Mouse (Mus musculus): Measurements from ENCODE around the gene Cradd. TPM values are rescaled to one million over a fixed set of nuclear protein-coding genes. Genes with fewer than 3 reads are reported as not detected.

Gene Cradd
- total and polyA plus RNA-seq, 3 experiments = 1.9 to 9.0 TPM; not detected in 1

- Histone ChIP-seq H3K4me1 (ENCODE audit: control insufficient read depth in 1 of 2, insufficient read depth in 2 of 2, low read length in 2 of 2) (peaks cover 4 to 7% of the 10 kb centered on the region in 2 experiments; a peak in 3 of 4 replicates), H3K27ac (ENCODE audit: control insufficient read depth, low read depth, low read length) (no peak overlapping the region), H3K27me3 (ENCODE audit: control insufficient read depth in 1 of 2, insufficient read depth in 2 of 2, low read length in 2 of 2) (no peaks in the 10 kb centered on the region), H3K36me3 (ENCODE audit: control insufficient read depth in 1 of 2, insufficient read depth in 2 of 2, low read length in 2 of 2) (peaks cover 0 to 7% of the 10 kb centered on the region in 2 experiments; a peak in 1 of 4 replicates), H3K79me2 (ENCODE audit: control insufficient read depth, insufficient read depth, low read length, poor library complexity) (no peaks in the 10 kb centered on the region), H3K9me3 (replicated peaks; ENCODE audit: insufficient read depth, low read length) (no peaks in the 10 kb centered on the region), H3K9ac (ENCODE audit: control insufficient read depth, low read depth, low read length, poor library complexity, severe bottlenecking) (no peak overlapping the region), H3K4me3 (ENCODE audit: control insufficient read depth in 1 of 2, insufficient read depth in 1 of 2, low read depth in 2 of 2, low read length in 2 of 2) (no peak overlapping the region)
- DNase-seq (ENCODE audit: low read depth, low spot score) = no peak
- TF ChIP-seq HCFC1 (IDR thresholded peaks at IDR 0.05; ENCODE audit: low read depth, low read length) (no peak), ETS1 (IDR thresholded peaks at IDR 0.05; ENCODE audit: low read depth, low read length) (no peak), E2F4 (IDR thresholded peaks at IDR 0.05; ENCODE audit: borderline replicate concordance, low read depth, low read length) (no peak), JUND (IDR thresholded peaks at IDR 0.05; ENCODE audit: low read depth, low read length) (no peak), CHD1 (IDR thresholded peaks at IDR 0.05; ENCODE audit: low read depth, low read length) (no peak), GATA1 (IDR thresholded peaks at IDR 0.05; ENCODE audit: low read depth, low read length) (no peak), USF2 (IDR thresholded peaks at IDR 0.05; ENCODE audit: borderline replicate concordance in 1 of 2, insufficient read depth in 1 of 2, low read depth in 1 of 2, low read length in 2 of 2) (no peak), TBP (IDR thresholded peaks at IDR 0.05; ENCODE audit: low read depth, low read length) (no peak), ZNF384 (IDR thresholded peaks at IDR 0.05; ENCODE audit: low read depth, low read length) (no peak), EP300 (IDR thresholded peaks at IDR 0.05; ENCODE audit: low read depth in 1 of 2, low read length in 2 of 2) (no peak)
Observed at GRCm38 (mm10) chr10:95268366-95268765, 55.6 kb downstream of the Cradd start.

- Histone ChIP-seq H3K27me3 (ENCODE audit: control insufficient read depth in 1 of 2, insufficient read depth in 2 of 2, low read length in 2 of 2) (no peaks in the 10 kb centered on the region), H3K36me3 (ENCODE audit: control insufficient read depth in 1 of 2, insufficient read depth in 2 of 2, low read length in 2 of 2) (peaks cover 0 to 7% of the 10 kb centered on the region in 2 experiments; a peak in 1 of 4 replicates), H3K9ac (ENCODE audit: control insufficient read depth, low read depth, low read length, poor library complexity, severe bottlenecking) (no peak overlapping the region), H3K27ac (ENCODE audit: control insufficient read depth, low read depth, low read length) (no peak overlapping the region), H3K4me1 (ENCODE audit: control insufficient read depth in 1 of 2, insufficient read depth in 2 of 2, low read length in 2 of 2) (peaks cover 4 to 7% of the 10 kb centered on the region in 2 experiments; a peak in 3 of 4 replicates), H3K79me2 (ENCODE audit: control insufficient read depth, insufficient read depth, low read length, poor library complexity) (no peaks in the 10 kb centered on the region), H3K9me3 (replicated peaks; ENCODE audit: insufficient read depth, low read length) (no peaks in the 10 kb centered on the region), H3K4me3 (ENCODE audit: control insufficient read depth in 1 of 2, insufficient read depth in 1 of 2, low read depth in 2 of 2, low read length in 2 of 2) (no peak overlapping the region)
- TF ChIP-seq MAZ (IDR thresholded peaks at IDR 0.05; ENCODE audit: low read depth, low read length) (no peak), CTCF (IDR thresholded peaks at IDR 0.05 in 2 of 3, conservative IDR thresholded peaks at IDR 0.05 in 1 of 3; ENCODE audit: control insufficient read depth in 1 of 3, insufficient read depth in 1 of 3, low read depth in 2 of 3, low read length in 3 of 3, poor library complexity in 1 of 3, severe bottlenecking in 1 of 3) (no peak), ELF1 (IDR thresholded peaks at IDR 0.05; ENCODE audit: low read depth, low read length) (no peak), MXI1 (IDR thresholded peaks at IDR 0.05; ENCODE audit: low read depth, low read length) (no peak), USF1 (IDR thresholded peaks at IDR 0.05; ENCODE audit: low read depth, low read length) (no peak), GATA1 (IDR thresholded peaks at IDR 0.05; ENCODE audit: low read depth, low read length) (no peak), KAT2A (conservative IDR thresholded peaks at IDR 0.05; ENCODE audit: low read depth, low read length) (no peak), EP300 (IDR thresholded peaks at IDR 0.05; ENCODE audit: low read depth in 1 of 2, low read length in 2 of 2) (no peak), TBP (IDR thresholded peaks at IDR 0.05; ENCODE audit: low read depth, low read length) (no peak), POLR2AphosphoS5 (IDR thresholded peaks at IDR 0.05; ENCODE audit: borderline replicate concordance, low read depth, low read length) (no peak), CHD2 (IDR thresholded peaks at IDR 0.05; ENCODE audit: low read length) (no peak), SMC3 (IDR thresholded peaks at IDR 0.05; ENCODE audit: low read depth, low read length) (no peak), POLR2A (IDR thresholded peaks at IDR 0.05; ENCODE audit: control insufficient read depth in 1 of 2, insufficient read depth in 1 of 2, low read depth in 1 of 2, low read length in 2 of 2, poor library complexity in 1 of 2) (no peak), E2F4 (IDR thresholded peaks at IDR 0.05; ENCODE audit: borderline replicate concordance, low read depth, low read length) (no peak), BHLHE40 (IDR thresholded peaks at IDR 0.05; ENCODE audit: borderline replicate concordance, low read depth, low read length) (no peak), CHD1 (IDR thresholded peaks at IDR 0.05; ENCODE audit: low read depth, low read length) (no peak)
- DNase-seq (ENCODE audit: low read depth, low spot score) = no peak
Observed at GRCm38 (mm10) chr10:95266983-95267382, 57.0 kb downstream of the Cradd start.
